Mouse (Mus musculus) CH12.LX (cell line): ENCODE measurements at regions not wholly inside any gene's neighbourhood (a gene's known extent, or its start where the extent isn't known, plus 50 kb on each side); places are given as distances from the start of the nearest gene placed in this dataset.

Experiments
- IRF4 ChIP-seq: IDR thresholded peaks from 2 replicates; pipeline ENCODE4 v1.6.1; 2014; ENCODE audit warnings: low read depth, mild to moderate bottlenecking, inconsistent platforms, low read length, improper control_type of control experiment
- POLR2A ChIP-seq: IDR thresholded peaks from 2 replicates; pipeline ENCODE4 v1.6.1; 2011; ENCODE audit warnings: low read depth, mild to moderate bottlenecking, improper control_type of control experiment, low read length
- POLR2AphosphoS2 ChIP-seq: IDR thresholded peaks from 2 replicates; pipeline ENCODE4 v1.6.1; 2011; ENCODE audit warnings: low read depth, low read length, improper control_type of control experiment

GRCm38 (mm10) chr12:71373633-71374032, 63.9 kb downstream of the Dact1 start:
- TF ChIP-seq POLR2A (no peak), POLR2AphosphoS2 (no peak), IRF4 (no peak)
